Mouse (Mus musculus) small intestine, adult 2 months (tissue): ENCODE results near the gene Cep41.

Source experiments
- CTCF ChIP-seq: fragments of 200-500 bp; IDR thresholded peaks from 2 replicates; pipeline ENCODE4 v1.5.1; 2012; ENCODE audit warnings: low read depth, mild to moderate bottlenecking, control low read depth, inconsistent platforms, low read length, moderate library complexity, mixed read lengths; ENCODE audit not compliant: insufficient replicate concordance, insufficient read length; ENCODE audit errors: extremely low read depth
- POLR2A ChIP-seq: fragments of 200-500 bp; IDR thresholded peaks from 2 replicates; pipeline ENCODE4 v1.6.1; 2012; ENCODE audit warnings: low read depth, mild to moderate bottlenecking, control low read depth, inconsistent platforms, low read length, moderate library complexity

- TF ChIP-seq POLR2A (no peak), CTCF (no peak)
These were observed 6.4 kb downstream of the Cep41 start for GRCm38 (mm10) chr6:30687198-30687597.
